Mouse (Mus musculus): ENCODE data around the gene Ccna2. TPM values are rescaled to one million over a fixed set of nuclear protein-coding genes. Genes with fewer than 3 reads are reported as not detected.
A peak's percentile ranks its signal among the peaks of the same experiment; 100 is the strongest.
"Not testable (repeated sequence)": the region's sequence is repeated elsewhere in the genome, so short reads cannot be mapped to it uniquely, and the experiment has no call there.

Gene Ccna2
- polyA plus RNA-seq (2011; ENCODE audit: insufficient read depth, insufficient read length, low replicate concordance, missing spikeins) = 106 and 159 TPM in 2 replicates

DNA sequence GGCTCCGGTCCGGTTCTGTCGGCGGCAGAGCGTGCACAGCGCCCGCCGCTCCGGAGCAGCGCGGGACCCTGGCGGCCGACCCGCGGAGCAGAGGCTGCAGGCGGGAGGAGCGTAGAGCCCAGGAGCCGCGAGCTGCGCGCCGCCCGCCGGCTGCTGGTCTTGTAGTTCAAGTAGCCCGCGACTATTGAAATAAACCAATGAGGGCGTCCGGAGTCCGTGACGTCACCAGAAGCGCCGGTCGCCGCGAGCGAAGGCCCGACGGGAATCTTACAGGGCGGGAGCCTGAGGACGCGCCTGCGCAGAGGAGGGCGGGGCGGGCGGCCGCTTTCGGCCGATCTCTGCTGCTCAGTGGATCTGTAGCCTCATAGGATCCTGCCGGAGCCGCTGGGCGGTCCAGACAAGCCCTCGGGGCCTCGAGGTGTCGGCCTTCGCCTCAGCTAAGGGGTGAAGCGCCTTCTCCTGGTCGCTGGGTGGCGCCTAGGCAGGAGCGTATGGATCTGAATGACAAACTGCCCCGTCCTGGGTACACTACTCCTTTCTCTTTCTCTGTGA lies at the start of gene Ccna2:
Gene Ccna2, minus strand, starts transcription at position 324 of the 552 bp plus-strand sequence.
- H3K27ac ChIP-seq (ENCODE audit: control insufficient read depth, insufficient read depth, low read depth, low read length, poor library complexity) = peak within 1 kb of the TSS; percentile 64
- WGBS = under 1% methylated on average over 60 of the region's 60 CpGs
- H3K4me1 ChIP-seq (ENCODE audit: control insufficient read depth, insufficient read depth, low read length) = no peaks in the 10 kb centered on the region; the same call in none of the 2 replicates
- TF ChIP-seq POLR2A (IDR thresholded peaks at IDR 0.05; ENCODE audit: borderline replicate concordance, control insufficient read depth, low read depth, low read length) (peak; percentile 69; the same call in 1 of the 2 replicates), CTCF (IDR thresholded peaks at IDR 0.05; ENCODE audit: control insufficient read depth, insufficient read depth, low read length) (peak; percentile 71)
- peak within 1 kb of the TSS; percentile 94 for H3K4me3 ChIP-seq (replicated peaks; ENCODE audit: control insufficient read depth, low read depth, low read length)

DNA sequence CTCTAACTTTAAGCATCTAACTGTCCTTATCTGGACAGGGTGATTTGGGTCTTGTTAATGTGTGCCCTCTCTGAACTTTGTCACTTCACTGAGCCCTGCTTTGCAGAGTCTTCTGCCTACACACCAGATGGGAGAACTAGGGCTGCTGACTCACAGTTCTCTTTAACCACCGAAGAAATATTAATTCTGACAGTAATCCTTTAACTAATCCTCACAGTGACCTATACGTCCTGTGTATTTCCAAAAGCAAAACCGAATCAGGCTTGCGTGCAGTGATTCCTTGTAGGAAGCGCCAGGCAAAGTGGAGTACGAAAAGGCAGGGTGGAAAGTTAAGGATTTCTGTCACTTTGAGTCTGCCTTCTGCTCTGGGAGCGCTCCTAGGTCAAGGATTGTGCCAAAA lies 46.2 kb upstream of the Ccna2 start:
- TF ChIP-seq CTCF (IDR thresholded peaks at IDR 0.05; ENCODE audit: control insufficient read depth, insufficient read depth, low read length) = no peak
- no peak for TF ChIP-seq POLR2A (IDR thresholded peaks at IDR 0.05; ENCODE audit: borderline replicate concordance, control insufficient read depth, low read depth, low read length)
- Histone ChIP-seq H3K4me3 (replicated peaks; ENCODE audit: control insufficient read depth, low read depth, low read length) (no peak overlapping the region), H3K4me1 (ENCODE audit: control insufficient read depth, insufficient read depth, low read length) (no peaks in the 10 kb centered on the region), H3K27ac (ENCODE audit: control insufficient read depth, insufficient read depth, low read depth, low read length, poor library complexity) (no peak overlapping the region)
- 76% methylated on average over 7 of the region's 7 CpGs for WGBS

DNA sequence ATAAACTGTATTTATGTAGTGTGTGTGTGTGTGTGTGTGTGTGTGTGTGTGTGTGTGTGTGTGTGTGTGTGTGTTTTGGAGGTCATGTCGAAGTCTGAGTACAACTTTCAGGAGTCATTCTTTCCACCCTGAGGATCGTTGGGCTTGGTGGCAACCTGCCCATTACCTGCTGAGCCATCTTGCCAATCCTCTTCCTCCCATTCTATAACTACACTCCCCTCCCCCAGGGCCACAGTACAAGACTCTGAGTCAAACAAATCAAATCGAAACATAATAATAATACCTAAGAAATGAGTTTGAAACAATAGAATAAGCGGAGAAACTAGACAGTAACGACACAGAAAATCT lies 41.9 kb upstream of the Ccna2 start:
- TF ChIP-seq CTCF (IDR thresholded peaks at IDR 0.05; ENCODE audit: control insufficient read depth, insufficient read depth, low read length) = no peak
- TF ChIP-seq POLR2A (IDR thresholded peaks at IDR 0.05; ENCODE audit: borderline replicate concordance, control insufficient read depth, low read depth, low read length) = no peak
- Histone ChIP-seq H3K4me3 (replicated peaks; ENCODE audit: control insufficient read depth, low read depth, low read length) (no peak overlapping the region), H3K4me1 (ENCODE audit: control insufficient read depth, insufficient read depth, low read length) (no peaks in the 10 kb centered on the region), H3K27ac (ENCODE audit: control insufficient read depth, insufficient read depth, low read depth, low read length, poor library complexity) (no peak overlapping the region)
- 52% methylated on average over 5 of the region's 5 CpGs for WGBS

DNA sequence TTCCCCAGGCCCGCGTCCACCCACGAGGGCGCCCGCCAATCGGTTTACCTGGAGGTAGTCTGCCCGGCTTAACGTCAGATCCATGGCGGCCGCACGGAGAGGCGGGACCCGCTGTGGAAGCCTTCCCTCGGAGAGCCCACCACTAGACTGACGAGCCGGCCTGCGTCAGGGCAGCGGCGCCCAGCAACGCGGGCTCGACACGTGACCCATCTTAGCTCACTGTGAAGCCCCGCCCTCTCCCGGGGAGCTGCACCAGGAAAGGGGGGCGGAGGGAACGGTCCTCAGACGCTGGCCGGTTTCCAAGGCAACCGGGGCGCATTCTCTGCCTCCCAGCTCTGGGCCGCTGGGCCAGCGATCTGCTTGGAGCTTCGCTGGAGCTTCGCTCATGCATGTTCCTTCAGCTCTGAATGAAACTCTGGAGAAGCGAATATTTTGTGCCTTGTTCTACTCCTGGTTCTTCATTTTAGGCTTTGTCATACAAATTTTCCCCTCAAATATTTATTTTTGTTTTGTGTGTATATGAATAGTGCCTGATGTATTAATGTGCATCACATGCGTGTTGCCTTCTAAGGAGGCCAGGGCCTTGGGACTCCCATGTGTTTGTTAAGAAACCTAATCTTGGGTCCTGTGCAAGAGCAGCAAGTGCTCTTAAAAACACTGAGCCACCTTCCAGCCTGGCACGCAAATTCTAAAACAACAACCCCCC lies 41.4 kb upstream of the Ccna2 start, which contains the start of gene Bbs7:
Gene Bbs7, minus strand, starts transcription at position 276 of the 706 bp plus-strand sequence.
- no peaks in the 10 kb centered on the region for H3K4me1 ChIP-seq (ENCODE audit: control insufficient read depth, insufficient read depth, low read length)
- 3% methylated on average over 38 of the region's 38 CpGs for WGBS
- no peak within 1 kb of the TSS; the same call in 1 of the 2 replicates for H3K27ac ChIP-seq (ENCODE audit: control insufficient read depth, insufficient read depth, low read depth, low read length, poor library complexity)
- peak within 1 kb of the TSS; percentile 63 for H3K4me3 ChIP-seq (replicated peaks; ENCODE audit: control insufficient read depth, low read depth, low read length)
- TF ChIP-seq POLR2A (IDR thresholded peaks at IDR 0.05; ENCODE audit: borderline replicate concordance, control insufficient read depth, low read depth, low read length) = no peak
- no peak for TF ChIP-seq CTCF (IDR thresholded peaks at IDR 0.05; ENCODE audit: control insufficient read depth, insufficient read depth, low read length)

DNA sequence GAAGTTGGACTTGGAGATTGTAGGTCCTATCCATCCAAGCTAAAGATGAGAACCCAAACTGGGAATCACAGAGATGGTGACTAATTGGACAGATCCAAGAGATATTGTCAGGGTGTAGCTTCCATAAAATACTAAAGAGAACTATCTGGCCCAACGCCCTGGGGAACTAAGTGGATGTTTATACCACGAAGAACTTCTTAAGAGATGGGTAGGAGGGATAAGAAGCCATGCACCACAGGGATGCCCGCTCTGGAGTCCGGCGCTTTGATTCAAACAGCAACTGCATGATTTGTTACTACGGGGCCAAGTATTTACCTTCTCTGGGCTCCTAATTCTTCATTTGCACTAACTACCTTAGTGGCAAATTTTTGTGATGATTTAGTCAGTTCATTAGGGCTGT lies 40.7 kb upstream of the Ccna2 start:
- Histone ChIP-seq H3K4me3 (replicated peaks; ENCODE audit: control insufficient read depth, low read depth, low read length) (peak overlapping the region; percentile 63), H3K4me1 (ENCODE audit: control insufficient read depth, insufficient read depth, low read length) (no peaks in the 10 kb centered on the region), H3K27ac (ENCODE audit: control insufficient read depth, insufficient read depth, low read depth, low read length, poor library complexity) (no peak overlapping the region; the same call in 1 of the 2 replicates)
- WGBS = 27% methylated on average over 6 of the region's 6 CpGs
- no peak for TF ChIP-seq POLR2A (IDR thresholded peaks at IDR 0.05; ENCODE audit: borderline replicate concordance, control insufficient read depth, low read depth, low read length)

DNA sequence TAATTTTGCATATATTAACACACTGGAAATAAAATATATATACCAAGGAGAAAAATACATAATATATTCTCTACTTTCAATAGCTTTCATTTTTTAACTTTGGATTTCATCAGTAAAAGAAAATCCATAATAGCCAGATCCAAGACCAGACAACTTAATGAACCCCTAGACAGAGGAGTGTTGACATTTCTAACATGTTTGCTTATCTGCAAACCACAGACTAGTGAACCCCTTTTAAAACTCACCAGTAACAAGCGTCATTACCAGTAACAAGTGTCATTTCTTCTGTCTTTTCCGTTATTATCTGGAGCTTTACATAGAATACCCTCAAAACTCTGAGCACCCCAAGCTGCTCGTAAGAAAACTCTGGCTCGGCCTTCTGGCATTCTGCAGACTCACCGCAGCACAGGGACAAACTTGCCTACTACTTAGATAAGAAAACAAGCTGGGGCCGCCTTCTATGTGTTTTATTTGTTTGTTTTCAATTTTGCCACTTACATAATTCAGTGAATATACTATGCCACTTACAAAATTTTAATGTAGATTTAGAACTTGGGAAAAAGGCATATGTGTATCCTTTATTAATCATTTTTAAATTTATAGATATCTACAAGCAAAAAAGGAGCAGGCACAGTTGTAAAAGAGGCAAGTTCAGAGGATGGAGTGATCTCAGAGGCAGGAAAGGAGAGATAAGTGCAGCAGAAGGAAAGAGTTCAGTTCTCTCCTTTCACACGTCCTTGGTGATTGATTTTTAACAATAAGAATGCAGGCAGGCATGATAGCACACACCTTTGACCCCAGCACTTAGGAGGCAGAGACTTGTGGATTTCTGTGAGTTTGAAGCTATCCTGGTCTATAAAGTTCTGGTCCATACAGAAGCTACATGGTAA lies 34.2 kb upstream of the Ccna2 start:
- TF ChIP-seq CTCF (IDR thresholded peaks at IDR 0.05; ENCODE audit: control insufficient read depth, insufficient read depth, low read length) = no peak
- TF ChIP-seq POLR2A (IDR thresholded peaks at IDR 0.05; ENCODE audit: borderline replicate concordance, control insufficient read depth, low read depth, low read length) = no peak
- no peaks in the 10 kb centered on the region for H3K4me1 ChIP-seq (ENCODE audit: control insufficient read depth, insufficient read depth, low read length)
- no peak overlapping the region for H3K27ac ChIP-seq (ENCODE audit: control insufficient read depth, insufficient read depth, low read depth, low read length, poor library complexity)
- 60% methylated on average over 7 of the region's 7 CpGs for WGBS
- H3K4me3 ChIP-seq (replicated peaks; ENCODE audit: control insufficient read depth, low read depth, low read length) = no peak overlapping the region

DNA sequence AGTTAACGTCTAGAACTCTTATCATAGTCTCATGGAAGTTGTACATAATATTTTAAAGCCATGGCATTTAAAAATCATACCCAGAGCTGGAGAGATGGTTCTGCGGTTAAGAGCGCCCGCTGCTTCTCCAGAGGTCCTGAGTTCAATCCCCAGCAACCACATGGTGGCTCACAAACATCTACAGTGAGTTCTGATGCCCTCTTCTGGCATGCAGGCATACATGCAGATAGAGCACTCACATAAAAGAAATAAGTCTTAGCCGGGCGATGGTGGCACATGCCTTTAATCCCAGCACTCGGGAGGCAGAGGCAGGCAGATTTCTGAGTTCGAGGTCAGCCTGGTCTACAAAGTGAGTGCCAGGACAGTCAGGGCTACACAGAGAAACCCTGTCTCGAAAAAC lies 27.8 kb upstream of the Ccna2 start:
- WGBS = 79% methylated on average over 9 of the region's 9 CpGs
- not testable (repeated sequence) for H3K27ac ChIP-seq (ENCODE audit: control insufficient read depth, insufficient read depth, low read depth, low read length, poor library complexity); H3K4me1 ChIP-seq (ENCODE audit: control insufficient read depth, insufficient read depth, low read length); H3K4me3 ChIP-seq (replicated peaks; ENCODE audit: control insufficient read depth, low read depth, low read length)

DNA sequence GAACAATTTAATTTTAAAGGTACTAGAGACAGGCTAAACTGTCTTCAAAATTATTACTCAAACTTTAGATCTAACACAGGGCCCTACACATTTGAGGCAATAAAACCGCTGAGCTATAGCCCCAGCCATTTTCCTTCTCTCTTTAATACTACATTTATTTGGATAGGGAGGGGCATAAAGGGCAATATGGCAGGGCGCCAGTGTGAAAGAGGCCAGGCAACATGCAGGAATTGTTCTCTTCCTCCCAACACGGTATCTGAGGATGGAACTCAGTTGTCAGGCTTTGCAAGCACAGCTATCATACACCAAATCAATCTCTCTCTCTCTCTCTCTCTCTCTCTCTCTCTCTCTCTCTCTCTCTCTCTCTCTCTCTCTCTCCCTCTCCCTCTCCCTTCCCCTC lies 26.9 kb upstream of the Ccna2 start:
- TF ChIP-seq POLR2A (IDR thresholded peaks at IDR 0.05; ENCODE audit: borderline replicate concordance, control insufficient read depth, low read depth, low read length) (no peak), CTCF (IDR thresholded peaks at IDR 0.05; ENCODE audit: control insufficient read depth, insufficient read depth, low read length) (no peak)
- WGBS = 74% methylated on average over 3 of the region's 3 CpGs
- H3K27ac ChIP-seq (ENCODE audit: control insufficient read depth, insufficient read depth, low read depth, low read length, poor library complexity) = no peak overlapping the region
- no peak overlapping the region for H3K4me3 ChIP-seq (replicated peaks; ENCODE audit: control insufficient read depth, low read depth, low read length)
- no peaks in the 10 kb centered on the region for H3K4me1 ChIP-seq (ENCODE audit: control insufficient read depth, insufficient read depth, low read length)

All from bone marrow, adult 2 months (tissue).